Mouse (Mus musculus): ENCODE data around the gene St3gal4.

Gene St3gal4

GRCm38 (mm10) chr9:34997880-34998865 is 120.9 kb downstream of the St3gal4 start:
- DNase-seq = no peak

All from right cerebral cortex, adult 18-20 months (tissue).